Mouse (Mus musculus) forebrain, embryonic 15.5 days (tissue): Measurements from ENCODE around the gene Fam222a. TPM values are rescaled to one million over a fixed set of nuclear protein-coding genes. Genes with fewer than 3 reads are reported as not detected.

Experiments used
- ATAC-seq: fragments of 200-750 bp; cut with Nextera tagmentation; replicated peaks from 2 replicates; pipeline ENCODE4 v1.8.0; 2017; ENCODE audit warnings: mild to moderate bottlenecking, moderate TSS enrichment, moderate library complexity
- H3K27ac ChIP-seq: fragments of 300-500 bp; sonication (generic); replicated peaks from 2 replicates; pipeline ENCODE4 v1.5.1; 2015; ENCODE audit warnings: mild to moderate bottlenecking, inconsistent platforms
- H3K27me3 ChIP-seq: fragments of 300-500 bp; sonication (generic); 2 replicates; pipeline ENCODE4 v1.6.1; 2015; ENCODE audit warnings: inconsistent platforms
- H3K36me3 ChIP-seq: fragments of 300-500 bp; sonication (generic); 2 replicates; pipeline ENCODE4 v1.6.1; 2015; ENCODE audit warnings: mild to moderate bottlenecking, inconsistent platforms
- H3K4me1 ChIP-seq: fragments of 300-500 bp; sonication (generic); 2 replicates; pipeline ENCODE4 v1.6.1; 2015; ENCODE audit warnings: inconsistent platforms
- H3K4me2 ChIP-seq: fragments of 300-500 bp; sonication (generic); replicated peaks from 2 replicates; pipeline ENCODE4 v1.6.1; 2015; ENCODE audit warnings: mild to moderate bottlenecking, inconsistent platforms
- H3K4me3 ChIP-seq: fragments of 300-500 bp; sonication (generic); 2 replicates; pipeline ENCODE4 v1.5.1; 2015; ENCODE audit warnings: mild to moderate bottlenecking, inconsistent platforms
- H3K9ac ChIP-seq: fragments of 300-500 bp; sonication (generic); replicated peaks from 2 replicates; pipeline ENCODE4 v1.6.1; 2015; ENCODE audit warnings: mild to moderate bottlenecking, inconsistent platforms
- H3K9me3 ChIP-seq: fragments of 300-500 bp; sonication (generic); 2 replicates; pipeline ENCODE4 v1.6.1; 2016; ENCODE audit warnings: inconsistent platforms
- WGBS: fragments of 180-500 bp; shearing (Covaris S2); methylation state at CpG from one replicate; pipeline ENCODE4 v1.1.7; 2015; ENCODE audit warnings: mixed read lengths; 5-methylcytosine and 5-hydroxymethylcytosine counted together
- polyA plus RNA-seq: library from polyadenylated mRNA; unstranded; fragments of >200 nt; fragmentation: Nextera tagmentation; extraction: Ambion mirVana; gene quantifications from 2 replicates; pipeline ENCODE4 v1.2.1, GENCODE M21; 2015

Gene Fam222a
- polyA plus RNA-seq, 1 experiment from 2014 or later, result 5.2 TPM

- peaks cover 32% of the 10 kb centered on the region for H3K4me1 ChIP-seq
Observed at GRCm38 (mm10) chr5:114597652-114598051, 29.8 kb downstream of the Fam222a start.

GRCm38 (mm10) chr5:114602012-114602411 lies 34.2 kb downstream of the Fam222a start:
- Histone ChIP-seq H3K4me3 (no peak overlapping the region), H3K36me3 (no peaks in the 10 kb centered on the region), H3K27me3 (peaks cover 25% of the 10 kb centered on the region), H3K9ac (no peak overlapping the region), H3K27ac (no peak overlapping the region), H3K4me1 (peaks cover 36% of the 10 kb centered on the region), H3K4me2 (no peak overlapping the region), H3K9me3 (no peaks in the 10 kb centered on the region)
- no peak for ATAC-seq
- WGBS, result 89% methylated on average over 8 of the region's 8 CpGs

More at GRCm38 (mm10) chr5:114597652-114598051, 29.8 kb downstream of the Fam222a start:
- H3K9me3 ChIP-seq, result no peaks in the 10 kb centered on the region
- H3K9ac ChIP-seq, result no peak overlapping the region
- ATAC-seq, result no peak
- H3K4me2 ChIP-seq, result no peak overlapping the region
- H3K27ac ChIP-seq, result no peak overlapping the region
- 56% methylated on average over 6 of the region's 6 CpGs for WGBS
- H3K27me3 ChIP-seq, result peaks cover 13% of the 10 kb centered on the region; the same call in 1 of the 2 replicates
- H3K36me3 ChIP-seq, result no peaks in the 10 kb centered on the region
- no peak overlapping the region for H3K4me3 ChIP-seq

- WGBS, result 80% methylated on average over 5 of the region's 5 CpGs
- Histone ChIP-seq H3K27ac (no peak overlapping the region), H3K4me1 (peaks cover 49% of the 10 kb centered on the region), H3K4me3 (no peak overlapping the region), H3K9ac (no peak overlapping the region), H3K36me3 (no peaks in the 10 kb centered on the region), H3K27me3 (peaks cover 25% of the 10 kb centered on the region), H3K4me2 (no peak overlapping the region), H3K9me3 (no peaks in the 10 kb centered on the region)
- no peak for ATAC-seq
Observed at GRCm38 (mm10) chr5:114603975-114604374, 36.2 kb downstream of the Fam222a start.

- H3K9ac ChIP-seq, result no peak overlapping the region
- H3K9me3 ChIP-seq, result no peaks in the 10 kb centered on the region
- H3K4me2 ChIP-seq, result no peak overlapping the region
- peak; percentile 44 for ATAC-seq
- H3K27me3 ChIP-seq, result peaks cover 27% of the 10 kb centered on the region
- 2% methylated on average over 11 of the region's 11 CpGs for WGBS
- no peaks in the 10 kb centered on the region for H3K36me3 ChIP-seq
- H3K4me1 ChIP-seq, result peaks cover 56% of the 10 kb centered on the region
- H3K27ac ChIP-seq, result peak overlapping the region; percentile 34
- no peak overlapping the region for H3K4me3 ChIP-seq
Observed at GRCm38 (mm10) chr5:114604781-114605290, 37.0 kb downstream of the Fam222a start.

- Histone ChIP-seq H3K9ac (no peak overlapping the region), H3K36me3 (no peaks in the 10 kb centered on the region), H3K4me2 (no peak overlapping the region), H3K27me3 (peaks cover 35% of the 10 kb centered on the region), H3K4me1 (peaks cover 56% of the 10 kb centered on the region), H3K4me3 (no peak overlapping the region), H3K27ac (0 out of 2 replicates have a peak overlapping the region, but pooled peaks have one; percentile 34), H3K9me3 (no peaks in the 10 kb centered on the region)
- no peak for ATAC-seq
- WGBS, result 78% methylated on average over 6 of the region's 6 CpGs
Observed at GRCm38 (mm10) chr5:114605981-114606380, 38.2 kb downstream of the Fam222a start.

- peak overlapping the region; percentile 58 for H3K27ac ChIP-seq
Observed at GRCm38 (mm10) chr5:114607651-114608050, 39.8 kb downstream of the Fam222a start.

GRCm38 (mm10) chr5:114608516-114608915 lies 40.7 kb downstream of the Fam222a start:
- H3K27ac ChIP-seq, result peak overlapping the region; percentile 58
- no peak overlapping the region for H3K4me2 ChIP-seq
- no peaks in the 10 kb centered on the region for H3K9me3 ChIP-seq
- no peak overlapping the region for H3K4me3 ChIP-seq
- no peaks in the 10 kb centered on the region for H3K36me3 ChIP-seq
- H3K27me3 ChIP-seq, result peaks cover 16% of the 10 kb centered on the region
- peaks cover 58% of the 10 kb centered on the region for H3K4me1 ChIP-seq
- ATAC-seq, result peak; percentile 28; the same call in 1 of the 2 replicates
- WGBS, result 2% methylated on average over 12 of the region's 12 CpGs
- H3K9ac ChIP-seq, result no peak overlapping the region

More at GRCm38 (mm10) chr5:114607651-114608050, 39.8 kb downstream of the Fam222a start:
- no peak overlapping the region for H3K4me2 ChIP-seq
- H3K36me3 ChIP-seq, result no peaks in the 10 kb centered on the region
- peaks cover 22% of the 10 kb centered on the region for H3K27me3 ChIP-seq
- peak; percentile 23 for ATAC-seq
- no peaks in the 10 kb centered on the region for H3K9me3 ChIP-seq
- H3K4me1 ChIP-seq, result peaks cover 56% of the 10 kb centered on the region
- no peak overlapping the region for H3K4me3 ChIP-seq
- 22% methylated on average over 8 of the region's 8 CpGs for WGBS
- no peak overlapping the region for H3K9ac ChIP-seq

GRCm38 (mm10) chr5:114611256-114611655 lies 43.4 kb downstream of the Fam222a start:
- no peak overlapping the region for H3K4me2 ChIP-seq
- no peak for ATAC-seq
- H3K9ac ChIP-seq, result no peak overlapping the region
- H3K4me1 ChIP-seq, result peaks cover 36% of the 10 kb centered on the region
- 92% methylated on average over 10 of the region's 10 CpGs for WGBS
- H3K36me3 ChIP-seq, result no peaks in the 10 kb centered on the region
- H3K9me3 ChIP-seq, result no peaks in the 10 kb centered on the region
- peaks cover 15% of the 10 kb centered on the region for H3K27me3 ChIP-seq
- no peak overlapping the region for H3K27ac ChIP-seq
- no peak overlapping the region for H3K4me3 ChIP-seq

- no peak for ATAC-seq
- Histone ChIP-seq H3K36me3 (no peaks in the 10 kb centered on the region), H3K27ac (no peak overlapping the region), H3K4me1 (peaks cover 28% of the 10 kb centered on the region), H3K9me3 (no peaks in the 10 kb centered on the region), H3K9ac (no peak overlapping the region), H3K4me2 (no peak overlapping the region), H3K4me3 (no peak overlapping the region), H3K27me3 (peaks cover 10% of the 10 kb centered on the region)
- WGBS, result 73% methylated on average over 25 of the region's 25 CpGs
Observed at GRCm38 (mm10) chr5:114611968-114612608, 44.3 kb downstream of the Fam222a start.

GRCm38 (mm10) chr5:114614863-114615262 lies 47.0 kb downstream of the Fam222a start:
- peaks cover 9% of the 10 kb centered on the region for H3K27me3 ChIP-seq
- no peak overlapping the region for H3K27ac ChIP-seq
- no peaks in the 10 kb centered on the region for H3K9me3 ChIP-seq
- H3K9ac ChIP-seq, result no peak overlapping the region
- H3K4me2 ChIP-seq, result no peak overlapping the region
- H3K36me3 ChIP-seq, result no peaks in the 10 kb centered on the region
- peaks cover 3% of the 10 kb centered on the region; the same call in 1 of the 2 replicates for H3K4me1 ChIP-seq
- H3K4me3 ChIP-seq, result no peak overlapping the region
- WGBS, result 68% methylated on average over 7 of the region's 7 CpGs
- ATAC-seq, result no peak

- peaks cover 3% of the 10 kb centered on the region; the same call in 1 of the 2 replicates for H3K4me1 ChIP-seq
- no peak overlapping the region for H3K27ac ChIP-seq
- 83% methylated on average over 11 of the region's 11 CpGs for WGBS
- H3K27me3 ChIP-seq, result no peaks in the 10 kb centered on the region
- H3K36me3 ChIP-seq, result no peaks in the 10 kb centered on the region
- H3K9me3 ChIP-seq, result no peaks in the 10 kb centered on the region
- H3K4me2 ChIP-seq, result no peak overlapping the region
- no peak for ATAC-seq
- no peak overlapping the region for H3K4me3 ChIP-seq
- no peak overlapping the region for H3K9ac ChIP-seq
Observed at GRCm38 (mm10) chr5:114616336-114617061, 48.7 kb downstream of the Fam222a start.

- Histone ChIP-seq H3K36me3 (no peaks in the 10 kb centered on the region), H3K9me3 (no peaks in the 10 kb centered on the region), H3K27me3 (no peaks in the 10 kb centered on the region), H3K9ac (no peak overlapping the region), H3K4me1 (peaks cover 1% of the 10 kb centered on the region; the same call in 1 of the 2 replicates), H3K4me2 (no peak overlapping the region), H3K27ac (no peak overlapping the region), H3K4me3 (no peak overlapping the region)
- ATAC-seq, result no peak
- WGBS, result 79% methylated on average over 12 of the region's 12 CpGs
Observed at GRCm38 (mm10) chr5:114617809-114618208, 50.0 kb downstream of the Fam222a start.
